Mouse (Mus musculus) NIH3T3 (cell line): ENCODE results near the gene Bpnt1.
A peak's percentile ranks its signal among the peaks of the same experiment; 100 is the strongest.

Source experiments
- DNase-seq: peaks from one replicate; pipeline ENCODE4 v3.0.0-alpha.2; 2012; ENCODE audit warnings: low read depth

The Bpnt1 gene

GRCm38 (mm10) chr1:185331364-185331763 lies 585 bp upstream of the Bpnt1 start:
- peak; percentile 36 for DNase-seq

GRCm38 (mm10) chr1:185333651-185334050 lies 1.7 kb downstream of the Bpnt1 start:
- no peak for DNase-seq

DNA sequence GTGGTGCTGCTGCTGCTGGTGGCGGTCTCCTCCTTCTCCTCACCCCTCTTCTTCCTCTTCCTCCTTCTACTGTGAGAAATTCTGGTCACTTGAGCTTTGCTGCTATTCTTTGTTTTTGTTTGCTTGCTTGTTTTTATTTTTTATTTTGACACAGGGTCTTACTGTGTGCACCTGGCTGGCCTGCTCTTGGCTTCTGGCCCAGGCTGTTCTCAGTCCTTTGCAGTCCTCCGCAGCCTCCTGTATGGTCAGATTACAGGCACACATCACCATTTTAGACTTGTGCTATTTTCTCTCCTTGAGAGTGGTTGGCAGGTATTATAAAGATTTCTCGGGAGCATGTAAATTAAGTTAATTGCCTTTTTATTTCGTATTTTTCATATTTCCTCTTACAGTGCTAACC lies 2.2 kb downstream of the Bpnt1 start:
- no peak for DNase-seq

DNA sequence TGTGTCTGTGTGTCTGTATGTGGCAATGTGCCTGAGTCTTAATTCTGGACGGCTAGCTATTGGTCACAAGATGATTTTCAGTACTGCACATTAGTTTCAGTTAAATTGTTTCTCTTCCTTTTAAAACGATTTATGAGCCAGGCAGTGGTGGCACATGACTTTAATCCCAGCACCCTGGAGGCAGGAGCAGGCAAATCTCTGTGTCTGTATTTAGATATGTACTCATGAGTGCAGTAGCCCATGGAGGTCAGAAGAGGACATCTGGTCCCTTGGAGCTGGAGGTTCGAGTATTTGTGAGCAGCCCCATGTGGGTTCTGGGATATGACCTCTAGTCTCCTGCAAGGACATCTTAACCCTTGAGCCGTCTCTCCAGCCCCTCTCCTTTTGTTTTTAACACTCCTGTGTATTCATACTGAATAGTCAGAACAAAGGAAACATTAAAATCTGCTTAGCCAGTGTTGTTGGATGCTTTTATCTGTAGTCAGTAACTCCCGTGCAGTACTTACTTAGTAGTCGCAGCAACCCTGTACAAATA lies 3.3 kb downstream of the Bpnt1 start:
- DNase-seq, result no peak

DNA sequence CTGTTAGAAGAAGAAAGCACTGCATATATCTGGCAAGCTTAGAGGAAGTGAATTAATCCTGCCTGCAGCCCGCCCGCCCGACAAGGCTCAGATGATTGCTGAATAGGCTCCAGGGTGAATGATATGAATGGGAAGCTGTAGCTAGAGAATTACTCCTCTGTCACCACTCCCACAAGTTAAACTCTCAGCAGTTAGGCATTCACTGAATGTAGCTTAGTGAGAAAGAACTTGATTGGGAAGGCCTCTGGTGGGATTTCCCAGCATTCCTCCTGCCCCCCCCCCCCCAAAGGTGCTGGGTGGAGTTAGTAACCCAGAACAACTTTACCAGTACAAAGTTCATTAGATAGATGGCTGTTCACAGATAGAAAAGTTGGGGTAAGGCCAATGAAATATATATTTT lies 4.6 kb downstream of the Bpnt1 start:
- DNase-seq, result no peak

GRCm38 (mm10) chr1:185342441-185342840 lies 10.5 kb downstream of the Bpnt1 start:
- no peak for DNase-seq

- peak; percentile 12 for DNase-seq
Measured at GRCm38 (mm10) chr1:185343422-185343821, 11.5 kb downstream of the Bpnt1 start.

DNA sequence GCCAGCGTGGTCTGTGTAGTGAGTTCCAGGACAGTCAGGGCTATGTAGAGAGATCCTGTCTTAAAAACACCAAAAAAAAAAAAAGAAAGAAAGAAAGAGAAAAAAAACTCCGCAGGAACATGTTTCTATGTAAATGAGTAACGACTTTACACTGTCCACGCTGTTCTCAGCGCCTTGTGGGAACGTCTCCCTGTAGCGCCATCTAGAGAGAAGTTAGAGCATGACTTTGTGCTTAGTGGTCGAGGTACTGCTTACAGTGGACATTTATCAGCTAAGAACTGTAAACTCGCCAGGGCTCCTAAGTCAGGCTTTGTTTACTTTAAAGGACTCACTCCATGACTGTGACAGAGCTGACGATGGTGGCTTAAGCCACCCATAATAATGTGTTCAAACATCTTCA lies 14.2 kb downstream of the Bpnt1 start:
- DNase-seq, result no peak

DNA sequence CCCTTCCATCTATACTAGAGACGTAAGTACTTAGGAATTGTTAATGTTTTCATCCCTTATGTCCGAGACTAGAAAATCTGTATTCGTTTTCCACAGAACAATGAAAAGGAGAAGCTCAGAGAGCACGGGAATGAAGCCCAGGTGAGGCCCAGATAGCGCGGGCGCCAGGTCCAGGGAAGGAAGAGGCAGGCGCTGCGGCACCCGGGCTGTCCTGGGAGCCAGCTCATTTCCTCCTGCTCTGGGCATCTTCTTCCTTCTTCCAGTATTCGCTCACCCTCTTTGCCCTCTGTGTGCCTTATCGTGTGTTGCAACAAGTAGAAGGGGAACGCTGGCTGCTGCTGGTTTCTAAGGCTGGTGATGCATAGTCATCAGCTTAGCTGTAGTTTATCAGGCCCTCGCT lies 17.8 kb downstream of the Bpnt1 start:
- no peak for DNase-seq

DNA sequence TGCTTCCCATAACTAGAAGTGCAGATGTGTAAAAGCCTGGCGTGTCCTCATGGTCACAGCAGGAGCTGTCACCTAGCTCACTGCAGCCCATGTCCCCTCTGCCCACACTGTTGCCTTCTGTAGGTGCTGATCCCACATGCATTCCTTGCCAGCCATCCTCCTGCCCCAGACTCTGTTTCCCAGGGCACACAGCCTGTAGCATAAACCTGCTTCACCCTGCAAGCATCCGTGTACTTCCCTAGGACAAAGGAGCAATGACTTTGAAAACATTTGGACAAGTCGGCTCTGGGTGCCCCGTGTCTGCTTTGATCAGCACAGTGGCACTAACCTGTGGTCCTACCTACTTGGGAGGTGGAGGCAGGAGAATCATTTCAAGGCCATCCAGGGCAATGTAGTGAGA lies 18.7 kb downstream of the Bpnt1 start:
- DNase-seq, result no peak

DNA sequence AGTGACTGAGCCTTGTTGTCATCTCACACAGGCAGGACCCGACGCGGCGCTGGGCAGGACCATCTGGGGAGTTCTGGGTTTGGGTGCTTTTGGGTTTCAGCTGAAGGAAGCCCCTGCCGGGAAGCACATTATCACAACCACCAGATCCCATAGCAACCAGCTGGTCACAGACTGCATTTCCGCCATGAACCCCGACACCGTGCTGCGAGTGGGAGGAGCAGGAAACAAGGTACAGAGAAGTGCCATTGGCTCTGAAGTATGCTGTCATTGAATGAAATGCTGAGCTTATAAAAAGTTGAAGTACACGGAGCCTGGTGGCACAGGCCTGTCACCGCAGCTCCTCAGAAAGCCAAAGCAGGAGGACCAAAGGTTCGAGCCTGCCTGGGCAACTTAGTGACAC lies 20.2 kb downstream of the Bpnt1 start:
- DNase-seq, result no peak

DNA sequence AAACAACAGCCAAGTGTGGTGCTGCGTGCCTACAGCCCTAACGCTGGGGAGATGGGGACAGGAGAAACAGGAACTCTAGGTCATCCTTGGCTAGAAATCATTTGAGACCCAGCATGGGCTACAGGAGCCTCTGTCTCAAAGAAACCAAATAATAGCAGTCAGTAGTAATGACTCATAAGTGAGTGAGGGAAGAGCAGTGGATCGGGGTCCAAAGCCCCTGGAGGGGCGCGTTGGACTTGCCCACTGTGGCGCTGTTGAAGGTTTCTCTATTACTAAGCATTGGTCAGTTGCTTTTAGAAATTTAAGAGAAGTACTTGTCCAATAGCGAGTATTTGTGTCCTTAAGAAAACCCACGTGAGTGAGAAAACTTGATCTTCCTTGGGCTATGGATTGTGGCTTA lies 21.4 kb downstream of the Bpnt1 start:
- no peak for DNase-seq

DNA sequence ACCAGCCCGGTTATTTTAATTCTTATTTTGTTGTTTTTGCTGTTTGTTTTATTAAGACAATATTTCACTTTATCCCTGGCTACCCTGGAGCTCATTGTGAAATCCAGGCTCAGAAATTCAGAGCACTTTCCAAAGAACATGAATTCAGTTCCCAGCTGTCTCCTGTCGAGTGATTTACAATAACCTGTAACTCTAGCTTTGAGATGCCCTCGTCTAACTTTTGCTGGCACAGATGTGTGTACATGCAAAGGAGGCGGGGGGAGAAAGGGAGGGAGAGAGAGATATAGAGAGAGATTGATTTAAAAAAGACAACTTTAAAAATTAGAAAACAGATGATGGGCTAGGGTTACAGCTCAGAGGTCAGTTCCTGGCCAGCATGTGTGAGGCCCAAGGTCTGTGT lies 22.8 kb downstream of the Bpnt1 start:
- no peak for DNase-seq

GRCm38 (mm10) chr1:185356246-185356645 lies 24.3 kb downstream of the Bpnt1 start:
- no peak for DNase-seq

GRCm38 (mm10) chr1:185358211-185358610 lies 26.3 kb downstream of the Bpnt1 start:
- DNase-seq, result no peak

DNA sequence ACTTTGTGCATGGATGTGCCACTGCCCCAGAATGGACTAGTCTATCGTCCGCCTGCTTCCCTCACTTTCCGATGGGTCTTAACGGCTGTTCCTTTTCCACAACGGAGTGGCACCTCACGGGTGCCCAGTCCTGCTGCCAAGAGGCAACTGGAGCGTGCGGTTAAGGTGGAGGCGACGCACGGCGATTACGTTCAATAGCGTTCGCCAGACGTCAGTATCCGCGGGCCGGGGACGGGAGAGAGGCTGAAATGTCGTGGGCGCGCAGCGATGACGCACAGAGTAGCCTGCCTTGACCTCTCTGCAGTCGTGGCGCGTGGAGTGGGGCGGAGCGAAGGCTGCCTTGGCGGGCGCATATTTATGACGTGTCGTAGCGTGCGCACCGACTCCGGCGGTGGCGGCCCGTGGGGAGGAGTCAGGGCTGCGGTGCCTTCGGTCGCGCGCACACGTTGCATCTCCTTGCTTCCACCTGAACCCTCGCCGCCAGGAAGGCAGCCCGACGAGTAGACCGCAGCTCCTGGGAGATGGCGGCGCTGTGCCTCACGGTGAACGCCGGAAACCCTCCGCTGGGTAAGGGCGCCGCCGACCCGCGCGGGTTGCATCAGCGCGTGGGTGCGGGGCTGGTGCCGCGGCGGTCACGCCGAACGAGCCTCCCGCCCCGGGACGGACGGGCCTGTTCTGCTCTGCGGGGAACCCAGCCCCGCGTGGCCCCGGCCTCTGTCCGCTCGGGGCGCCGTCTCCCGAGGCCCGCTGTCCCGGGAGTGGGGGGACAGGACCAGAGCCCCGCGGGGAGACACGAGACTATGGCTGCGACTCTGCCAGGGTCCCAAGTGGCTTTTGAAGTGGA lies 30.9 kb downstream of the Bpnt1 start, which contains the start of gene Eprs:
Gene Eprs, plus strand, starts transcription at position 368 of the 844 bp plus-strand sequence.
- peak; percentile 99 for DNase-seq

DNA sequence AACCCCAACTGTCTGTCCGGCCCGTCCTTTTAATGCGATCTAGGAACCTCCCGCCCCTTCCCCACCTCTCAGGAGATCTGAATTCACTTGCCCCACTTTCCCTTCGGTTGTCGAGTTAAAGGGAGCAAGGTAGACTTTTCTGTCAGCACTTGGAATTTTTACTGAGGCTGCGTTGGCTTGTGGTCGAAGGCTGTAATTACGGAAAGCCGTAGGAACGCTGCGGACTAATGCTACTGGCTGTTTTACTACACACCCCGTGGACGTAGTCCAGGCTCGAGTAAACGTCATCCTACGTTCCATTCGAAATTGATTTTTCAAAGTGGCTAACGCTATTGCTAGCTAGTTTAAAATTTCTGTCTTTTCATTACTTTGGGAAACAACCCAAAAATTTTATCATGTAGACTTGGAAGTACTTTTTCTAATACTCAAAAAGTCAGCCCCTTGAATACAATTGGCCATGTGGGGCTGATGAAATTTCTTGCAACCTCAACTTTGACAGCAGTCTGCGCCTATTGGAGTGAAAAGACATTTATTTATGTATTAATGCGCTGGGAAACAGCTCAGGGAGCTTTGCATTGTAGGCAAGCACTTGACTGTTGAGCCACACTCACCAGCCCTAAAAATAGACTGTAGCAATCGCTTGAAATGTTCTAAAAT lies 31.7 kb downstream of the Bpnt1 start:
- peak; percentile 86 for DNase-seq

DNA sequence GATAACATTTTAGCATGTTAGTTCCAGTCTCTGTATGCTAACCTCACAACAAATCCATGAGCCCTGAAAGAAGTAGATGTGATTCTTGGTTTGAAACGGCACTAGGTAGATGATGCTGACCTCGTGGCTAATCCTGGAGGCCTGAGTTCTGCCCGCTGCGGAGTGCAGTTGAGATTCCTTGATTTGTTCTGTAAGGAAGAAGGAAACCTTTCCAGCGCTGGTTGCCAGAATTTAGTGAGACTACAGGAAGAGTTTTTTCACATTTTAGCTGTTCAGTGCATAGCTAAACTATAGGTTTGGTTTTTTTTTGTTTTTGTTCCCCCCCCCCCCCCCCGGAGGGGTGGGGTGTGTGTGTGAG lies 32.2 kb downstream of the Bpnt1 start:
- no peak for DNase-seq

DNA sequence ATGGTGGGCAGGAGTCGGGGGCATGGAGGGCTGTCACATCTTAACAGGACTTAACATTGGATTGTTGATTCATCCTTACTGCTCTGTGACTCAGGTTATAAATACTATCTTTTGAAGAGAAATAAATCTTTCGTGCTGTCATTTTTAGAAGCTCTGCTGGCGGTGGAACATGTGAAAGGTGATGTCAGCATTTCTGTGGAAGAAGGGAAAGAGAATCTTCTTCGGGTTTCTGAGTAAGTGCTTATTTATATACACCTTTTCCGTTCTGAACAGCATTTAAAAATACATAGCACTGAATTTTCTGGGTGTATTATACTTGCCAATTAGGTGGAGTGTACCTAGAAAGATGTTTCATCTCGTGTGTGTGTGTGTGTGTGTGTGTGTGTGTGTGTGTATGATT lies 35.4 kb downstream of the Bpnt1 start:
- DNase-seq, result no peak

DNA sequence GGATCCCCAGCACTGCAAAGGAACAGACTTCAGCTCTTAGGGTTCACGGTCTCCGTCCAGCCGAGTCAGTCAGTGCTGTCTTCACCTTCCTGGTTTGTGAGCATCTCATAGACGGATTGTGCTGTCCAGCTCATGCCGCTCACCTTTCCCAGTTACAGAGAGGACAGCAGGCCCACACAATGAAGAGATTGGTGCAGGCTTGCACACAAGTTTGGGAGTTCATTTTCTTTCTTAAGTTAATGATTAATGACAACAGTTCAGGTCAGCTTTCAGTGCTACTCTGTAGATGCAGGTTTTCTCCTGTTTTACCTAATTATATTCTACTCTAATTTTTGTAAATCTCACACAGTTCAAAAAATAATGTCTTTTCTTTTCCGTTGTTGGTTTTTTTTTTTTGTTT lies 38.0 kb downstream of the Bpnt1 start:
- no peak for DNase-seq

GRCm38 (mm10) chr1:185376390-185376789 lies 44.4 kb downstream of the Bpnt1 start:
- peak; percentile 62 for DNase-seq

GRCm38 (mm10) chr1:185377429-185377828 lies 45.5 kb downstream of the Bpnt1 start:
- no peak for DNase-seq

DNA sequence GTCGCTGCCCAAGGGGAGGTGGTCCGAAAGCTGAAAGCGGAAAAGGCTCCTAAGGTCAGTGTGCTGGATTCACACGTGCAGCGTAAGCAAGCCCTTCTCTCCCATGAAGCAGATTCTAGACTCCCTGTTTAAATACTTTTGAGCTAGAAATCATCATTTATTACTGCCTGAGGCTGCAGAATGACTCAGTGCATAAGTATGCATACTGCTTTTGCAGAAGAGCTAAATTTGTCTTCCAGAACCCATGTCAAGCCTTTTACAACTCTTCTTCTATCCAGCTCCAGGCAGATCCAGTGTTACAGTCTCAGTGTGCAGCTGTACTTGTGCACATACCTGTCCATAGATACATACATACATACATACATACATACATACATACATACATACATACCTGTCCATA lies 69.7 kb downstream of the Bpnt1 start:
- DNase-seq, result peak; percentile 83
